Mouse (Mus musculus) left cerebral cortex, adult 2 months (tissue): Measurements from ENCODE around the gene Shank3. TPM values are rescaled to one million over a fixed set of nuclear protein-coding genes. Genes with fewer than 3 reads are reported as not detected.

ENCODE experiments used
- DNase-seq, 2 experiments: peaks; one replicate each; pipeline ENCODE4 v3.0.0; 2021 to 2022; ENCODE audit warnings: low spot score in 2 of 2, mixed read lengths in 1 of 2; ENCODE audit errors: extremely low spot score in 1 of 2
- H3K27ac ChIP-seq: fragments of 200-600 bp; 2 replicates; pipeline ENCODE4 v1.8.1; 2022
- H3K4me3 ChIP-seq: fragments of 200-600 bp; 2 replicates; pipeline ENCODE4 v1.8.1; 2022
- CTCF ChIP-seq: fragments of 200-600 bp; IDR thresholded peaks from 2 replicates; pipeline ENCODE4 v1.8.1; 2022; ENCODE audit warnings: antibody characterized with exemption, mild to moderate bottlenecking, moderate library complexity
- intact Hi-C: fragments of 180-260 bp; cut with DNase I; formaldehyde crosslinking; loops from one replicate; pipeline ENCODE4 v1.15.1; 2025
- total RNA-seq, 2 experiments: library from RNA; stranded (reverse); gene quantifications; 2 replicates each; pipeline ENCODE4 v1.2.3; 2021

Gene Shank3
- total RNA-seq, 2 experiments from 2014 or later: 222 to 239 TPM

- intact Hi-C loops: loop anchor here (5.0 kb wide), 1 partner anchor 59 kb away; no protein-coding TSS in a partner anchor
- Histone ChIP-seq H3K4me3 (no peak overlapping the region), H3K27ac (no peak overlapping the region)
- no peak for DNase-seq
- no peak for TF ChIP-seq CTCF
Measured at GRCm38 (mm10) chr15:89525896-89526295, 26.5 kb downstream of the Shank3 start.

- DNase-seq: no peak
- H3K27ac ChIP-seq: no peak overlapping the region
- H3K4me3 ChIP-seq: no peak overlapping the region
- intact Hi-C loops: loop anchor here (5.0 kb wide), 1 partner anchor 60 kb away; no protein-coding TSS in a partner anchor
- no peak for TF ChIP-seq CTCF
Measured at GRCm38 (mm10) chr15:89526776-89527325, 27.4 kb downstream of the Shank3 start.

- Histone ChIP-seq H3K27ac (no peak overlapping the region), H3K4me3 (no peak overlapping the region)
- intact Hi-C loops: loop anchor here (5.0 kb wide), 1 partner anchor 60 kb away; no protein-coding TSS in a partner anchor
- no peak for DNase-seq
- TF ChIP-seq CTCF: no peak
Measured at GRCm38 (mm10) chr15:89527466-89527865, 28.0 kb downstream of the Shank3 start.

- DNase-seq: peak in 1 of 2 experiments; percentile 10
- TF ChIP-seq CTCF: no peak
- Histone ChIP-seq H3K27ac (no peak overlapping the region), H3K4me3 (no peak overlapping the region)
- intact Hi-C loops: loop anchor here (5.0 kb wide), 1 partner anchor 61 kb away; no protein-coding TSS in a partner anchor
Measured at GRCm38 (mm10) chr15:89528201-89528850, 28.9 kb downstream of the Shank3 start.

GRCm38 (mm10) chr15:89528923-89529322 lies 29.5 kb downstream of the Shank3 start:
- Histone ChIP-seq H3K4me3 (no peak overlapping the region), H3K27ac (no peak overlapping the region)
- intact Hi-C loops: loop anchor here (5.0 kb wide), 1 partner anchor 62 kb away; no protein-coding TSS in a partner anchor
- no peak for TF ChIP-seq CTCF
- no peak for DNase-seq

GRCm38 (mm10) chr15:89530336-89530735 lies 30.9 kb downstream of the Shank3 start:
- Histone ChIP-seq H3K4me3 (no peak overlapping the region), H3K27ac (no peak overlapping the region)
- intact Hi-C loops: loop anchor here (5.0 kb wide), 1 partner anchor 33 kb away; the partner anchor contains the start of gene Shank3
- peak; percentile 100 for TF ChIP-seq CTCF
- DNase-seq: peak; percentile 66 to 80

GRCm38 (mm10) chr15:89531399-89531798 lies 32.0 kb downstream of the Shank3 start:
- no peak for TF ChIP-seq CTCF
- H3K27ac ChIP-seq: no peak overlapping the region
- DNase-seq: no peak
- intact Hi-C loops: loop anchor here (5.0 kb wide), 1 partner anchor 34 kb away; the partner anchor contains the start of gene Shank3
- H3K4me3 ChIP-seq: no peak overlapping the region

- Histone ChIP-seq H3K27ac (peak overlapping the region; percentile 93), H3K4me3 (peak overlapping the region; percentile 51)
- intact Hi-C loops: loop anchor here (5.0 kb wide), 1 partner anchor 35 kb away; the partner anchor contains the start of gene Shank3
- TF ChIP-seq CTCF: no peak
- peak; percentile 88 for DNase-seq
Measured at GRCm38 (mm10) chr15:89532026-89532923, 32.9 kb downstream of the Shank3 start.

GRCm38 (mm10) chr15:89532924-89533842 lies 33.8 kb downstream of the Shank3 start:
- Histone ChIP-seq H3K27ac (peak overlapping the region; percentile 93), H3K4me3 (peak overlapping the region; percentile 51)
- intact Hi-C loops: loop anchor here (5.0 kb wide), 1 partner anchor 36 kb away; the partner anchor contains the start of gene Shank3
- peak in 1 of 2 experiments; percentile 40 for DNase-seq
- no peak for TF ChIP-seq CTCF

- intact Hi-C loops: loop anchor here (5.0 kb wide), 1 partner anchor 37 kb away; the partner anchor contains the start of gene Shank3
- peak overlapping the region; percentile 93 for H3K27ac ChIP-seq
Measured at GRCm38 (mm10) chr15:89533843-89534207, 34.4 kb downstream of the Shank3 start.

GRCm38 (mm10) chr15:89544171-89544570 lies 44.7 kb downstream of the Shank3 start:
- Histone ChIP-seq H3K4me3 (no peak overlapping the region), H3K27ac (no peak overlapping the region)
- no peak for TF ChIP-seq CTCF
- DNase-seq: no peak
- intact Hi-C loops: no loop called here

More at GRCm38 (mm10) chr15:89533843-89534207, 34.4 kb downstream of the Shank3 start:
- peak overlapping the region; percentile 51 for H3K4me3 ChIP-seq
- peak in 1 of 2 experiments; percentile 13 for DNase-seq
- TF ChIP-seq CTCF: no peak
